22 mouse cellular contexts compared by ENCODE assay signal in genomic region chr8:83186376-83186775, GRCm38 (mm10). TPM values are rescaled to one million over a fixed set of nuclear protein-coding genes. Genes with fewer than 3 reads are reported as not detected.
DNase-seq lines count a peak whose midpoint lies in the region; ATAC-seq lines count a peak whose summit lies in the region.
"Had no signal": no experiment of that assay in that cellular context is flagged by ENCODE, and none has a peak within 500 bp of the region (broad histone marks: within the 10 kb centered on the region; RNA-seq: fewer than 3 reads in every experiment).

No protein-coding gene starts in this region.

- no peak; the same call in 1 of the 2 replicates for ATAC-seq in embryonic facial prominence, embryonic 14.5 days (ENCODE audit: low read depth)
- ATAC-seq in stomach, embryonic 16.5 days (ENCODE audit: insufficient read depth, low FRiP score): peak; percentile 67
- ATAC-seq: midbrain, embryonic 13.5 days had no signal

- H3K27ac ChIP-seq in embryonic facial prominence, embryonic 14.5 days (replicated peaks; ENCODE audit: low read depth, low read length): no peak overlapping the region
- H3K27ac ChIP-seq in embryonic facial prominence, embryonic 10.5 days (replicated peaks): no peak overlapping the region
- peak overlapping the region; percentile 19; the same call in 1 of the 2 replicates for H3K27ac ChIP-seq in stomach, embryonic 16.5 days (ENCODE audit: low read length)
- H3K27ac ChIP-seq: embryonic facial prominence, embryonic 13.5 days; liver, embryonic 13.5 days; midbrain, embryonic 13.5 days had no signal

- H3K4me3 ChIP-seq in embryonic facial prominence, embryonic 14.5 days (ENCODE audit: low read depth, low read length): no peak overlapping the region
- no peak overlapping the region for H3K4me3 ChIP-seq in embryonic facial prominence, embryonic 10.5 days
- H3K4me3 ChIP-seq in stomach, embryonic 16.5 days (replicated peaks; ENCODE audit: low read length): no peak overlapping the region
- H3K4me3 ChIP-seq: embryonic facial prominence, embryonic 13.5 days; liver, embryonic 13.5 days; midbrain, embryonic 13.5 days; myocyte; neural tube, embryonic 15.5 days had no signal

- H3K27me3 ChIP-seq in embryonic facial prominence, embryonic 14.5 days (replicated peaks; ENCODE audit: control insufficient read depth, insufficient read depth, low read length): no peaks in the 10 kb centered on the region
- no peaks in the 10 kb centered on the region for H3K27me3 ChIP-seq in embryonic facial prominence, embryonic 10.5 days (replicated peaks; ENCODE audit: low read depth, poor library complexity, severe bottlenecking)
- no peaks in the 10 kb centered on the region for H3K27me3 ChIP-seq in stomach, embryonic 16.5 days (ENCODE audit: control insufficient read depth, insufficient read depth, low read length)
- H3K27me3 ChIP-seq: CH12.LX; embryonic facial prominence, embryonic 13.5 days; liver, embryonic 13.5 days; midbrain, embryonic 13.5 days; neural tube, embryonic 15.5 days had no signal

- no peaks in the 10 kb centered on the region for H3K9me3 ChIP-seq in embryonic facial prominence, embryonic 14.5 days (ENCODE audit: control insufficient read depth, low read length)
- no peaks in the 10 kb centered on the region for H3K9me3 ChIP-seq in embryonic facial prominence, embryonic 10.5 days
- no peaks in the 10 kb centered on the region for H3K9me3 ChIP-seq in stomach, embryonic 16.5 days (replicated peaks; ENCODE audit: control insufficient read depth, low read length)
- H3K9me3 ChIP-seq: embryonic facial prominence, embryonic 13.5 days; liver, embryonic 13.5 days; midbrain, embryonic 13.5 days; neural tube, embryonic 15.5 days had no signal

- peaks cover 10% of the 10 kb centered on the region; the same call in 1 of the 2 replicates for H3K4me1 ChIP-seq in embryonic facial prominence, embryonic 14.5 days (ENCODE audit: control insufficient read depth, insufficient read depth, low read length)
- peaks cover 18% of the 10 kb centered on the region; the same call in 1 of the 2 replicates for H3K4me1 ChIP-seq in embryonic facial prominence, embryonic 10.5 days
- H3K4me1 ChIP-seq in stomach, embryonic 16.5 days (ENCODE audit: control insufficient read depth, insufficient read depth, low read length): peaks cover 28% of the 10 kb centered on the region
- H3K4me1 ChIP-seq: liver, embryonic 13.5 days had no signal

- 43% methylated on average over 6 of the region's 6 CpGs for WGBS in embryonic facial prominence, embryonic 14.5 days
- WGBS in embryonic facial prominence, embryonic 10.5 days: 80% methylated on average over 6 of the region's 6 CpGs
- WGBS in stomach, embryonic 16.5 days: 24% methylated on average over 6 of the region's 6 CpGs

- H3K4me2 ChIP-seq in embryonic facial prominence, embryonic 14.5 days (ENCODE audit: low read depth, low read length): no peak overlapping the region
- no peak overlapping the region for H3K4me2 ChIP-seq in stomach, embryonic 16.5 days (ENCODE audit: low read depth, low read length)
- H3K4me2 ChIP-seq: embryonic facial prominence, embryonic 13.5 days; heart, embryonic 11.5 days; liver, embryonic 13.5 days; midbrain, embryonic 13.5 days; neural tube, embryonic 15.5 days had no signal

- no peaks in the 10 kb centered on the region for H3K36me3 ChIP-seq in embryonic facial prominence, embryonic 14.5 days (ENCODE audit: control insufficient read depth, insufficient read depth, low read length)
- H3K36me3 ChIP-seq in embryonic facial prominence, embryonic 10.5 days (replicated peaks): no peaks in the 10 kb centered on the region
- no peaks in the 10 kb centered on the region for H3K36me3 ChIP-seq in stomach, embryonic 16.5 days (ENCODE audit: control insufficient read depth, insufficient read depth, low read length)
- H3K36me3 ChIP-seq: embryonic facial prominence, embryonic 13.5 days; liver, embryonic 13.5 days; midbrain, embryonic 13.5 days; neural tube, embryonic 15.5 days had no signal

- H3K9ac ChIP-seq in embryonic facial prominence, embryonic 14.5 days (ENCODE audit: low read depth, low read length): no peak overlapping the region
- no peak overlapping the region for H3K9ac ChIP-seq in stomach, embryonic 16.5 days (ENCODE audit: low read length)
- H3K9ac ChIP-seq: embryonic facial prominence, embryonic 13.5 days; liver, embryonic 13.5 days; midbrain, embryonic 13.5 days; neural tube, embryonic 15.5 days had no signal

- peak; percentile 72 for DNase-seq in embryonic facial prominence, embryonic 14.5 days (ENCODE audit: low spot score)
- no peak for DNase-seq in embryonic facial prominence, embryonic 10.5 days (ENCODE audit: low spot score)
- peak; percentile 13 for DNase-seq in kidney, adult 9 months
- no peak for DNase-seq in kidney, adult 11 months
- DNase-seq in urinary bladder, postnatal 14 days (ENCODE audit: low spot score): peak; percentile 33
- DNase-seq in urinary bladder, postnatal 10 days (ENCODE audit: low spot score): no peak
- no peak for DNase-seq in layer of hippocampus, postnatal 10 days (ENCODE audit: low spot score in 2 of 2)
- DNase-seq: adrenal gland, postnatal 14 days; cerebellum, adult 18-20 months; gastrocnemius, postnatal 36 days; heart, postnatal 4 days; layer of hippocampus, postnatal 36 days; liver, embryonic 13.5 days; right cerebral cortex, postnatal 25 days had no signal

RNA-seq across cellular contexts. Expression of gene Gm10645, which starts 20.4 kb away (rescaled TPM):
- 1.3 and 1.4 TPM in 2 replicates for polyA plus RNA-seq in embryonic facial prominence, embryonic 14.5 days (2014; fragmentation: Nextera tagmentation; extraction: Ambion mirVana)
- 1.9 and 2.2 TPM in 2 replicates for polyA plus RNA-seq in embryonic facial prominence, embryonic 10.5 days (2016; fragmentation: Nextera tagmentation; extraction: Ambion mirVana)
- 1.5 and 2.2 TPM in 2 replicates for polyA plus RNA-seq in stomach, embryonic 16.5 days (2015; fragmentation: Nextera tagmentation; extraction: Ambion mirVana)
- total RNA-seq in layer of hippocampus, postnatal 10 days (2021): 1 to 10 TPM; 1.4 to 1.7 TPM
- total RNA-seq: adrenal gland, postnatal 14 days; common myeloid progenitor, adult 5-6 weeks; gastrocnemius, postnatal 36 days had no signal

RNA-seq across cellular contexts. Expression of gene Tbc1d9, which starts 21.2 kb away (rescaled TPM):
- 2.4 and 2.8 TPM in 2 replicates for polyA plus RNA-seq in embryonic facial prominence, embryonic 14.5 days (2014; fragmentation: Nextera tagmentation; extraction: Ambion mirVana)
- 3.3 and 3.8 TPM in 2 replicates for polyA plus RNA-seq in embryonic facial prominence, embryonic 10.5 days (2016; fragmentation: Nextera tagmentation; extraction: Ambion mirVana)
- 3.2 and 3.6 TPM in 2 replicates for polyA plus RNA-seq in stomach, embryonic 16.5 days (2015; fragmentation: Nextera tagmentation; extraction: Ambion mirVana)
- 100 to 1,000 TPM in 1 of 2 experiments, 10 to 100 TPM in 1; 95.9 to 103 TPM for total RNA-seq in layer of hippocampus, postnatal 10 days (2021)

Comparison
In these comparisons a context has a peak if more than half of its experiments do, and no peak if none do; other contexts are left out.
1. DNase-seq: peak in embryonic facial prominence, embryonic 14.5 days (single experiment), kidney, adult 9 months (single experiment) and urinary bladder, postnatal 14 days (single experiment); none in embryonic facial prominence, embryonic 10.5 days (single experiment), kidney, adult 11 months (single experiment), urinary bladder, postnatal 10 days (single experiment) and layer of hippocampus, postnatal 10 days (0 of 2).